Mouse (Mus musculus): Measurements from ENCODE around the gene Ddx54.

Gene Ddx54

DNA sequence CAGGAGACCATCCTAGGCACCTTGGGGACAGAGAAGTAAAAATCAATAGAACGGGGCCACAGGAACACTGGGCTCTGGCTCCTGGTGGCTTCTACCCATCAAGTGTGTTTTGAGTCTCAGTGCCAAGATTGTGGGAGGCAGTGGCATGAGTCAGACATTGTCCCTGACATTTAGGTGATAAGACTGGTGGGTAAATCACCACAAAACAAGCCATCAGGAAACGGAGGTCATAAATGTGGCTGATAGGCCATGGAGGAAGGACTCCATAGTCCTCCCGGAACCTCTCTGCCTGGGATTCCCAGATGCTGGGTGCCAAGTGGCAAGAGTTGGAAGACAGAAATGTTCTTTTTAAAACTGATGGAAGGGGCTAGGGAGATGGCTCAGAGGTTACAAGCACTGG lies 31.7 kb downstream of the Ddx54 start:
- no peak for DNase-seq (ENCODE audit: low spot score in 2 of 2)

- DNase-seq (ENCODE audit: low spot score in 2 of 2): no peak
Measured at GRCm38 (mm10) chr5:120645851-120646250, 33.3 kb downstream of the Ddx54 start.

- no peak for DNase-seq (ENCODE audit: low spot score in 2 of 2)
Measured at GRCm38 (mm10) chr5:120647361-120647760, 34.8 kb downstream of the Ddx54 start.

- DNase-seq (ENCODE audit: low spot score in 2 of 2): no peak
Measured at GRCm38 (mm10) chr5:120647814-120648491, 35.4 kb downstream of the Ddx54 start.

DNA sequence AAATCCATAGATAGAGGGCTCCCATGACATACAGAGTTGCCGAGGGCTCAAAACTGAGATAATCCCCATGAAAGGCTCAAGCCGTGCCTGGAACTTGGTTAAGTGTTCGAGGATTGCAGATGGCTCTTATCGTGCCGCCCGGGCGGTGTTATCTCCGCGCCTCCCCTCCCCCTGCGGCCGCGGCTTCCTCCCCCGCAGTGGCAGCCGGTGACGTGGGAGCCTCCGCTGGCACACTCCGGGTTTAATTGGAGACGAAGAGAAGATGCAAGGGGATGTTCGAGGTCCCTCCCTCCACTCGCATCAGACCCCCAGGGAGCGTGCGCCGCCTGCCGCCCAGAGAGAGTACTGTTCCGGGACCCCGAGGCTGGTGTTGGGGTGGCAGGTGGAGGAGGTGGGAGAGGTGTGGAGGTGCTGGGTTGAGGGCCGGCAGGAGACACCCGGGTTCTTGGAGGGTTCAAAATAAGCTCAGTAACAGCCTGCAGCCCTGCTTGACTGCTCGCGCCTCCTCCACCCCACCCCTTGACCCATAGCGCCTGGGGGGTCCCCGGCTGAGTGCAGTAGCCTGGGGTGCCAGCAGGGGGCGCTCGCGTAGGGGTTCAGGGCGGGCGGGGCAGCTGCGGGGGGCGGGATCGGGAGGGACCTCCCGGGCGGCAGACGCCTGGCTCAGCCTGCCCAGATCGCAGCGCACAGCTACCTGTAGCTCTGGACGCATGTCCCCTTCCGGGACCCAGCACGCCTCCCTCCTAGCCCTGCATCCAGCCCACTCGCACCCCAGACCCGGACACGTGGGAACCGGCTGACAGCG lies 36.2 kb downstream of the Ddx54 start, which contains the start of gene Rasal1:
Rasal1 (plus strand) TSS at position 244 of the 805 bp plus-strand sequence.
- DNase-seq (ENCODE audit: low spot score in 2 of 2): peak in 1 of 2 experiments; percentile 15

DNA sequence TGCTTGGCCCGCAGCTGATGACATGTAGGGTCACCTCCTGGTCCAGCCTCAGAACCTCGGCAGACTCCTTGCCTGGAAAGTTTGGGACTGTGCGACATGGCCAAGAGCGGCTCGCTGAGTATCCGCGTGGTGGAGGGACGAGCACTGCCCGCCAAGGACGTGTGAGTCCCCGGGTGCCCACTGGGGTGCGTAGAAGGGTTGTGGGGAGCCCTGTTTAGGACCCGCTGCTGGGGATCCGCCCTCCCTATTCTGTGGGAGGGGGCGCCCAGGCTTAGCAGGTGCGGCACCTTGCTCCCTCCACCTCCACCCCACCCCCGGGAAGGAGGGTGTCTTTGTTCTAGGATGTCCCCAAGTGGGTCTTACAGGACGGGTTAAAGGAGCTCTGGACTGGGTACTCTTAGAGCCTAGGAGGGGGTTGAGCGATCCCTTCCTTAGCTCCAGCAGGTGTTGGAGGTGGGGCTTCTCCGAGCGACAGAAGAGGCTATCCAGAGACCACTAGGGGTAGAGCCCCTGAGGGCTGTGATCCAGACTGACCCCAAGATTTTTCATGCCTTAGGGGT lies 36.9 kb downstream of the Ddx54 start:
- no peak for DNase-seq (ENCODE audit: low spot score in 2 of 2)

- DNase-seq (ENCODE audit: low spot score in 2 of 2): no peak
Measured at GRCm38 (mm10) chr5:120649938-120650337, 37.4 kb downstream of the Ddx54 start.

DNA sequence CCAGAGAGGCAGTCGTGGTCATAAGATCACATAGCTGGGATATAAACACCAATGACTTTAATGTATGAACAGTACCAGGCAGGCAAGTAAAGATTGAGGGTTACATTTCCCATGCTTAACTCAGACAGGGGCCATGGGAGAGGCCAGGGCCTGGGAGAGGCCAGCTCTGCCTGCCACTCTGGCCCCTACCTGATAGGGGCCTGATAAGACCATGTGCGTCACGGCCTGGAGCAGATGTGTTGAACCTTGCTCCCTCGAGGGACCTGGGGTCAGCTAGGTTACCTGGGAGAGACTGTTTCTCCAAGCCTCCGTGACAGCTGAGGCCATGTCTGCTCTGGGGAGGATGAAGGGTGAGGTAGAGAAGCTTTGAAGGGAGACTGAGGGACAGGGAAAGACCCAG lies 38.7 kb downstream of the Ddx54 start:
- DNase-seq (ENCODE audit: low spot score in 2 of 2): no peak

GRCm38 (mm10) chr5:120652915-120653701 lies 40.6 kb downstream of the Ddx54 start:
- DNase-seq (ENCODE audit: low spot score in 2 of 2): no peak

DNA sequence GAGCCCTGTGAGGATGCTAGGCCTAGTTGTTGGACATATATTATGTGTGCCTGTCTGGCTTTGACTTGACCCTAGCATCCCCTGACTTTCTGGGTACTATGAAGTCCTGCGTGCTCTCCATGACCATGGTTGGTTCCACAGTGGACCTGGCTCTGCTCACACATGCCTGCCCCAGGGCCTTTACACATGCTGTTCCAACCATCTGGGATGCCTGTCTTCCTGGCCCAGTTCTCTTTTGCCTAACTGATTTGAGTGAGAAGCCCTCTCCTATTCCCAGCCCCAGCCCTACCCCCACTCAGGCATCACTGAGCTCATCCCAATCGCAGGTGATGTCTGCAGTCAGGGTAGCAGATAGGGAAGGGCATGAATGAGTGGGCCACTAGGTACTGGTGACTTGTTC lies 41.3 kb downstream of the Ddx54 start:
- DNase-seq (ENCODE audit: low spot score in 2 of 2): no peak

DNA sequence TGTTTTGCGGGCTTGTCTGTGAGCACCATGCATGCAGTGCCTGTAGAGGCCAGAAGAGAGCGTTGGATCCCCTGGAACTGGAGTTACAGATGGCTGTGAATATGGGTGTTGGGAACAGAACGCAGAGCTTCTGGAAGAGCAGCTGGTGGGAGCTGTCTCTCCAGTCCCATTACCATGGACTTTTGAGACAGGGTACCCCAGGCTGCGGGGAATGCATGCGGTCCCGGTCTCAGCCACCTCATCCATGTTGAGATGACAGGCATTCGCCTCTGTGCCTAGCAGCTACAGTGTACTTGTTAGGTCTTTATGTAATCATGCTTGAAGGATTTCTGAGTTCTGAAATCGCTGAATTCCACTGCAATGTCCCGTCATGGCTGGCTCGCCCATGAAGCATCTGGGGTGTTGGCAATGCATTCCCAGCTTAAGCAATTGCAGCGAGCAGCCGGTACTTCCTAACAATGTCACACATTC lies 43.8 kb downstream of the Ddx54 start:
- DNase-seq (ENCODE audit: low spot score in 2 of 2): no peak

GRCm38 (mm10) chr5:120660816-120661215 lies 48.3 kb downstream of the Ddx54 start:
- DNase-seq (ENCODE audit: low spot score in 2 of 2): no peak

DNA sequence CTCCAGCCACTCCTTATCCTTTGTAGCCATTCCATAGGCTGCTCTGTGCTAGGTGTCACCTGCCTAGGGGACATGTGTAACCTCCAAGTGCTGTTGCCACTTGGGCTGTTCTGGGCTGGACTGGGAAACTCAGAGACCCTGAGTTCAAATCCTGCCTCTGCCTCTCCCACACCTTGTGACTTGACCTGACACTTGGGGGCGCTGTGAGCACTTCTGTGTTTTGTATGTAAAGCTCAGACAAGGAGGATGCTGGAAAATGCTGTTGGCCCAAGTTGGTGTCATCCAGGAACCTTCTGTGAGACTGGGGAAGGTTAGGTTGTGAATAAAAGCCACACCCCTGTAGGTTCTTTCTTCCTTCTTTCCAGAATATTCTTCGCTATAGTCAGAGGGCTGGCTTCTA lies 52.3 kb downstream of the Ddx54 start:
- no peak for DNase-seq (ENCODE audit: low spot score in 2 of 2)

- DNase-seq (ENCODE audit: low spot score in 2 of 2): no peak
Measured at GRCm38 (mm10) chr5:120668761-120669160, 56.2 kb downstream of the Ddx54 start.

DNA sequence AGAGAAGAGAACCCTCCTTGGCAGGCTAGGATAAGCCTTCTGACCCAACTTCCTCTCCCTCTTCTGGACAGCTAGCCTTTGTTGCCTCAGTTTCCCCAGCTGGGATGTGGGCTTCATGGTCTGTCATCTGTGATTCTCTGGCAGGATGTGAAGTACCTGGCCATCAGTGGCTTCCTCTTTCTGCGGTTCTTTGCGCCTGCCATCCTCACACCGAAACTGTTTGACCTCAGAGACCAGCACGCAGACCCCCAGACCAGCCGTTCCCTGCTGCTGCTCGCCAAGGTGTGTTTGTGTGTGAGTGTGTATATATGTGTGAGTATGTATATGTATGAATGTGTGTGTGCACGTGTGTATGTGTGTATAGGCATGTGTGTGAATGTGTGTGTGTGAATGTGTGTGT lies 57.6 kb downstream of the Ddx54 start:
- DNase-seq (ENCODE audit: low spot score in 2 of 2): no peak

DNA sequence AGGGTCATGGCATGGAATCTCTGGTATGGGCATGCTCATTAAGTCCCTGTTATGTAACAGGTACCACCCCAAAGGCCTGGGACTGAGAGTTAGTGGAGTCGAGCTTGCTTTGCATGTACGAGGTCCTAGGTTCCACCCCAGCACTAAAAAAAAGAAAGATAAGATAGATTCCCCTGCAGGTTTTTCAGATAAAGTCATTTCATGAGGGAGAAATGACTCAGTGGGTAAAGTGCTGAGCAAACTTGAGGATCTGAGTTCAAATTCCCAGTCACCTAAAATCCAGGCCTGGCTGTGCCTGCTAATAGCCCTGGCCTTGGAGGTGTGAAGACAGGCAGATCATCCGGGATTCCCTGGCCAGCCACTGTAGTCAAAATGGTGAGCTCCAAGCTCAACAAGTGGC lies 59.3 kb downstream of the Ddx54 start:
- no peak for DNase-seq (ENCODE audit: low spot score in 2 of 2)

DNA sequence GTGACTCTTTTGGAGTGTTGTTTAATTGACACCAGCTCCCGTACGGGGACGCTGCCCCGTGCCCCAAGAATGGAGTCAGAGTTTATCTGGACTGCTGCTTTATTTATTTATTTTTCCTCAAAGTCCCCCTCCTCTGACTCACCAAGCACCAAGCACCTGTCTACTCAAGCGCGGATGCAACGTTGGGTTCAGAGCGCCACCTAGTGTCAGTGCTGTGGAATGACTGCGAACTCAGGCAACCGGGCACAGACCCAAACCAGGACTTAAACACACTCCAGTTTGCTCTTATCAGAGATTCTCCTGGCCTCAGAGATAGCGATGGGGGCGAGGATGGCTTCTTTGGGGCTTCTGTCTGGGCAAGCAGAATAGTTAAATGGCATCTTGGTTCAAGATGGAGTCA lies 61.1 kb downstream of the Ddx54 start:
- DNase-seq (ENCODE audit: low spot score in 2 of 2): peak; percentile 32 to 47

DNA sequence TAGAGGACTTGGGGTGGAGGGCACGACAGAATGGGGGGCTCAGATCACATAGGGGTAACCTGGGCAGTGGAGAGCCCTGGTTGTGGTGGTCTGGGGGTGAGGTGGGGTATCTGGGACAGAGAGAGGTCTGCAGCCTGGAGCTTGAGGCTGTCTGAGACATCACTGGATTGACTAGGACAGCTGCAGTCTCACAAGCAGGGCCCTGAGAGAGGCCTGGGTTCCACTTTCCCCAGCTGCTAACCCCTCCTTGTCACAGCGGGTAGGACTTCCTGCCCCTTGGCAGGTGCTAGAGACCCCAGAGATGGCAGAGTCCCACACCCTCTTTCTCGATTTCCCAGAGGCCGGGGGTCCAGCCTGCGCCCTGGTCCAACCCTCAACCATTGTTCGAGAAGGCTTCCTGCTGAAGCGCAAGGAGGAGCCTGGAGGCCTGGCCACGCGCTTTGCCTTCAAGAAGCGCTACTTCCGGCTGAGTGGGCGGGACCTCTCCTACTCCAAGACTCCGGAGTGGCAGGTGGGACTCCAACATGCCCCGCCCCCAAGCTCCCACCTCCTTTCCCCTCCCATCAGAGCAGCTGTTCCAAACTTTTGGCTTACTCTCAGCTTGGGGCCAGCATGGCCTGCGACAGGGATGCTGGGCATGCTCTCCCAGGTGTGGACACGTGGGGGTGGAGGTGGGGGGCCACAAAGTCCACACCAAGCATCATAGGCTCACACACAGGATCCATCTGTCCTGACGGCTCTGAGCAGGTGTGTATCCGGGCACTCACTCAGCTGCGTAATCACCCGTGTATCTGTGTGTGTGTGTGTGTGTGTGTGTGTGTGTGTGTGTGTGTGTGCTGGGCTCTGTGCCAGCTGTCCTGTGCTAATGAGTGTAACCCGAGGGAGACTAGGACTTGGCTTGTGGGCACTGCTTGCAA lies 61.9 kb downstream of the Ddx54 start:
- DNase-seq (ENCODE audit: low spot score in 2 of 2): no peak

DNA sequence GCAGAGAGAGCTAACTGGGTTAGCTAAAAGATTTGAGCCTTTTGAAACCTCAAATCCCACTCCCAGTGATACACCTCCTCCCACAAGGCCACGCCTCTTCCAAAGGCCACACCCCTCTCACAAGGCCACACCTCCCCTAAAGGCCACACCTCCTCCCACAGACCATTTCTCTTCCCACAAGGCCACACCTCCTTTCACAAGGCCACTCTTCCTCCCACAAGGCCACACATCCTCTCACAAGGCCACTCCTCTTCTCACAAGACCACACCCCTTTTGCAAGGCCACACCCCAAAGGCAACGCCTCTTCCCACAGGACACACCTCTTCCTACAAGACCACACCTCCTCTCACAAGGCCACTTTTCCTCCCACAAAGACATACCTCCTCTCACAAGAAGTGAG lies 65.0 kb downstream of the Ddx54 start:
- no peak for DNase-seq (ENCODE audit: low spot score in 2 of 2)

Measured in urinary bladder, postnatal 36 days (tissue).